Mouse (Mus musculus): ENCODE data around the gene Rnf24.
"Not testable (repeated sequence)": the region's sequence is repeated elsewhere in the genome, so short reads cannot be mapped to it uniquely, and the experiment has no call there.

Rnf24 gene

GRCm38 (mm10) chr2:131337602-131338001, 15.1 kb downstream of the Rnf24 start:
- DNase-seq (ENCODE audit: low spot score in 2 of 2) = no peak

GRCm38 (mm10) chr2:131330548-131330947, 22.1 kb downstream of the Rnf24 start:
- DNase-seq (ENCODE audit: low spot score in 2 of 2) = no peak

GRCm38 (mm10) chr2:131328981-131329380, 23.7 kb downstream of the Rnf24 start:
- DNase-seq (ENCODE audit: low spot score in 2 of 2) = no peak

- DNase-seq (ENCODE audit: low spot score in 2 of 2) = no peak
Observed at GRCm38 (mm10) chr2:131326044-131326443, 26.6 kb downstream of the Rnf24 start.

GRCm38 (mm10) chr2:131323675-131324074, 29.0 kb downstream of the Rnf24 start:
- no peak for DNase-seq (ENCODE audit: low spot score in 2 of 2)

GRCm38 (mm10) chr2:131321192-131321591, 31.5 kb downstream of the Rnf24 start:
- DNase-seq (ENCODE audit: low spot score in 2 of 2) = not testable (repeated sequence)

- no peak for DNase-seq (ENCODE audit: low spot score in 2 of 2)
Observed at GRCm38 (mm10) chr2:131319401-131319800, 33.3 kb downstream of the Rnf24 start.

- DNase-seq (ENCODE audit: low spot score in 2 of 2) = no peak
Observed at GRCm38 (mm10) chr2:131316167-131316566, 36.5 kb downstream of the Rnf24 start.

GRCm38 (mm10) chr2:131309296-131309695, 43.4 kb downstream of the Rnf24 start:
- DNase-seq (ENCODE audit: low spot score in 2 of 2) = no peak

GRCm38 (mm10) chr2:131307822-131308221, 44.9 kb downstream of the Rnf24 start:
- DNase-seq (ENCODE audit: low spot score in 2 of 2) = no peak

- DNase-seq (ENCODE audit: low spot score in 2 of 2) = no peak
Observed at GRCm38 (mm10) chr2:131307391-131307790, 45.3 kb downstream of the Rnf24 start.

- not testable (repeated sequence) for DNase-seq (ENCODE audit: low spot score in 2 of 2)
Observed at GRCm38 (mm10) chr2:131305226-131305625, 47.5 kb downstream of the Rnf24 start.

GRCm38 (mm10) chr2:131304497-131304896, 48.2 kb downstream of the Rnf24 start:
- no peak for DNase-seq (ENCODE audit: low spot score in 2 of 2)

GRCm38 (mm10) chr2:131301635-131302034, 51.1 kb downstream of the Rnf24 start:
- DNase-seq (ENCODE audit: low spot score in 2 of 2) = no peak

GRCm38 (mm10) chr2:131300485-131300884, 52.2 kb downstream of the Rnf24 start:
- no peak for DNase-seq (ENCODE audit: low spot score in 2 of 2)

- not testable (repeated sequence) for DNase-seq (ENCODE audit: low spot score in 2 of 2)
Observed at GRCm38 (mm10) chr2:131298674-131299073, 54.0 kb downstream of the Rnf24 start.

- DNase-seq (ENCODE audit: low spot score in 2 of 2) = no peak
Observed at GRCm38 (mm10) chr2:131296746-131297261, 55.9 kb downstream of the Rnf24 start.

- DNase-seq (ENCODE audit: low spot score in 2 of 2) = no peak
Observed at GRCm38 (mm10) chr2:131290669-131291068, 62.0 kb downstream of the Rnf24 start.

GRCm38 (mm10) chr2:131286276-131286675, 66.4 kb downstream of the Rnf24 start:
- DNase-seq (ENCODE audit: low spot score in 2 of 2) = no peak

- DNase-seq (ENCODE audit: low spot score in 2 of 2) = no peak
Observed at GRCm38 (mm10) chr2:131281596-131281995, 71.1 kb downstream of the Rnf24 start.

GRCm38 (mm10) chr2:131276722-131277121, 76.0 kb downstream of the Rnf24 start:
- no peak for DNase-seq (ENCODE audit: low spot score in 2 of 2)

- DNase-seq (ENCODE audit: low spot score in 2 of 2) = no peak
Observed at GRCm38 (mm10) chr2:131275493-131275892, 77.2 kb downstream of the Rnf24 start.

- no peak for DNase-seq (ENCODE audit: low spot score in 2 of 2)
Observed at GRCm38 (mm10) chr2:131265056-131265455, 87.6 kb downstream of the Rnf24 start.

- no peak for DNase-seq (ENCODE audit: low spot score in 2 of 2)
Observed at GRCm38 (mm10) chr2:131264027-131264426, 88.7 kb downstream of the Rnf24 start.

Measured in frontal cortex, postnatal 14 days (tissue).